Mouse (Mus musculus): ENCODE data around the gene Ezr. TPM values are rescaled to one million over a fixed set of nuclear protein-coding genes. Genes with fewer than 3 reads are reported as not detected.
A peak's percentile ranks its signal among the peaks of the same experiment; 100 is the strongest.

Gene Ezr
- polyA plus RNA-seq, 1 experiment from 2014 or later, result 51.5 TPM

DNA sequence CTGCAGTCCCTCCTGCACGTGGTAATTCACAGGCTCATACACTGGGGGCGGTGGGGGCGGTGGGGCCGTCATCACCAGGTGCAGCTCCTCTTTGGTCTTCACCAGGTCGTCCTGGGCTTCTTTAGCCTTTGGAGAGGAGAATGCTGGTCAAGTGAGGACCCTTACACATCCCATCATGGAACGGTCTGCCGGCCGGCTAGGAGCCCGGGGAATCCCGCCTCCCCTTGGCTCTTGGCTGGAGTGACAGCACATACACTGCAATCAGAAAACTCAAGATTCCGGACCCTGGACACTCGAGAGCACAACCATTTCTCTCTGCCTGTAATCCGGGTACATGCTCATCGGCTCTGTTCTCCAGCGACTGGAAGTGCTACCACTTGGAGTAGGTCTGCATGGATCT is 42.8 kb downstream of the Ezr start:
- no peak overlapping the region for H3K4me3 ChIP-seq
- H3K36me3 ChIP-seq, result peaks cover 21% of the 10 kb centered on the region
- no peak overlapping the region for H3K27ac ChIP-seq
- H3K9me3 ChIP-seq, result no peaks in the 10 kb centered on the region
- no peak overlapping the region for H3K9ac ChIP-seq
- no peak overlapping the region for H3K4me2 ChIP-seq
- ATAC-seq (ENCODE audit: insufficient number of reproducible peaks, insufficient read depth, low FRiP score, low TSS enrichment, low read depth), result no peak
- 90% methylated on average over 15 of the region's 15 CpGs for WGBS
- no peaks in the 10 kb centered on the region for H3K27me3 ChIP-seq
- peaks cover 53% of the 10 kb centered on the region for H3K4me1 ChIP-seq

GRCm38 (mm10) chr17:6739266-6739665 is 43.3 kb downstream of the Ezr start:
- 94% methylated on average over 13 of the region's 13 CpGs for WGBS
- no peak for ATAC-seq (ENCODE audit: insufficient number of reproducible peaks, insufficient read depth, low FRiP score, low TSS enrichment, low read depth)

GRCm38 (mm10) chr17:6738836-6739235 is 43.7 kb downstream of the Ezr start:
- Histone ChIP-seq H3K36me3 (peaks cover 21% of the 10 kb centered on the region), H3K4me1 (peaks cover 44% of the 10 kb centered on the region), H3K4me2 (no peak overlapping the region), H3K27me3 (no peaks in the 10 kb centered on the region), H3K9me3 (no peaks in the 10 kb centered on the region), H3K4me3 (no peak overlapping the region), H3K9ac (no peak overlapping the region), H3K27ac (no peak overlapping the region)
- WGBS, result 74% methylated on average over 7 of the region's 7 CpGs
- no peak for ATAC-seq (ENCODE audit: insufficient number of reproducible peaks, insufficient read depth, low FRiP score, low TSS enrichment, low read depth)

More at GRCm38 (mm10) chr17:6739266-6739665, 43.3 kb downstream of the Ezr start:
- no peaks in the 10 kb centered on the region for H3K9me3 ChIP-seq
- no peak overlapping the region for H3K4me2 ChIP-seq
- no peak overlapping the region for H3K4me3 ChIP-seq
- peaks cover 21% of the 10 kb centered on the region for H3K36me3 ChIP-seq
- H3K27me3 ChIP-seq, result no peaks in the 10 kb centered on the region
- no peak overlapping the region for H3K27ac ChIP-seq
- peaks cover 49% of the 10 kb centered on the region for H3K4me1 ChIP-seq
- no peak overlapping the region for H3K9ac ChIP-seq

- Histone ChIP-seq H3K9me3 (no peaks in the 10 kb centered on the region), H3K36me3 (peaks cover 21% of the 10 kb centered on the region), H3K27ac (peak overlapping the region; percentile 33; the same call in 1 of the 2 replicates), H3K4me1 (peaks cover 34% of the 10 kb centered on the region), H3K9ac (no peak overlapping the region), H3K4me2 (no peak overlapping the region), H3K27me3 (no peaks in the 10 kb centered on the region), H3K4me3 (no peak overlapping the region)
- 71% methylated on average over 12 of the region's 12 CpGs for WGBS
- ATAC-seq (ENCODE audit: insufficient number of reproducible peaks, insufficient read depth, low FRiP score, low TSS enrichment, low read depth), result no peak
Measured at GRCm38 (mm10) chr17:6737273-6737997, 45.1 kb downstream of the Ezr start.

- Histone ChIP-seq H3K4me3 (no peak overlapping the region), H3K9me3 (no peaks in the 10 kb centered on the region), H3K27me3 (no peaks in the 10 kb centered on the region), H3K4me2 (no peak overlapping the region), H3K27ac (peak overlapping the region; percentile 33; the same call in 1 of the 2 replicates), H3K9ac (no peak overlapping the region), H3K4me1 (peaks cover 25% of the 10 kb centered on the region), H3K36me3 (peaks cover 21% of the 10 kb centered on the region)
- ATAC-seq (ENCODE audit: insufficient number of reproducible peaks, insufficient read depth, low FRiP score, low TSS enrichment, low read depth), result no peak
- 32% methylated on average over 15 of the region's 15 CpGs for WGBS
Measured at GRCm38 (mm10) chr17:6736306-6737272, 46.0 kb downstream of the Ezr start.

GRCm38 (mm10) chr17:6734746-6735441 is 47.7 kb downstream of the Ezr start:
- H3K9ac ChIP-seq, result no peak overlapping the region
- H3K36me3 ChIP-seq, result peaks cover 11% of the 10 kb centered on the region
- no peaks in the 10 kb centered on the region for H3K9me3 ChIP-seq
- no peak overlapping the region for H3K4me2 ChIP-seq
- WGBS, result 91% methylated on average over 12 of the region's 12 CpGs
- peaks cover 20% of the 10 kb centered on the region for H3K4me1 ChIP-seq
- H3K27me3 ChIP-seq, result no peaks in the 10 kb centered on the region
- no peak for ATAC-seq (ENCODE audit: insufficient number of reproducible peaks, insufficient read depth, low FRiP score, low TSS enrichment, low read depth)
- H3K4me3 ChIP-seq, result no peak overlapping the region
- no peak overlapping the region for H3K27ac ChIP-seq

DNA sequence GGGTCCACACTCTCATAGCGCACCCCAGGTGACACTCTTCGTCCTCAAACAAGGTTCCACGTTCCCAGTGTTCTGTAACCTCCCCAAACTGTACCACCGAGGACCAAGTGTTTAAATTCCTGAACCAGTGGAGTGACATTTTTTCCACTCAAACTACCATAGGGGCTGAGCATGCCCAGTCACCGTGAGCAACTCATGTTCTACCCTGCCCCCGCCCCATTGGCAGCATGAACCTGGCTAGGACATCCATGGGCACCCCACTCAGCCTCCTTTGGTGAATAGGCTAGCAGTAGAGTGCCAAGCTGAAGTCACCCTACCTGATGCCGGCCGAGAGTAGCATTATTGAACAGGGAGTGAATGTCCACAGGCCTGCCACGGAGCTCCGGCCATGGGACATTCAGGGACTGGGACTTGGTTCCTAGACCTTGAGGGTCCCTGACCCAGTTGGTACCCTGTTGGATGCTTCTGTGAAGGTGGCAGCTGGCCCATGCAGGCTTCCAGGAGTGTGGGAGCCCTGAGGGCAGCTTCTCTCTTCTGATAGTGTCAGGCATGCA is 49.2 kb downstream of the Ezr start:
- Histone ChIP-seq H3K36me3 (no peaks in the 10 kb centered on the region), H3K4me3 (no peak overlapping the region), H3K9me3 (no peaks in the 10 kb centered on the region), H3K27ac (no peak overlapping the region), H3K27me3 (no peaks in the 10 kb centered on the region), H3K4me1 (peaks cover 20% of the 10 kb centered on the region), H3K4me2 (no peak overlapping the region), H3K9ac (no peak overlapping the region)
- WGBS, result 85% methylated on average over 10 of the region's 10 CpGs
- no peak for ATAC-seq (ENCODE audit: insufficient number of reproducible peaks, insufficient read depth, low FRiP score, low TSS enrichment, low read depth)

- no peak overlapping the region for H3K27ac ChIP-seq
- H3K36me3 ChIP-seq, result no peaks in the 10 kb centered on the region
- ATAC-seq (ENCODE audit: insufficient number of reproducible peaks, insufficient read depth, low FRiP score, low TSS enrichment, low read depth), result no peak
- no peak overlapping the region for H3K4me3 ChIP-seq
- no peak overlapping the region for H3K9ac ChIP-seq
- 90% methylated on average over 4 of the region's 4 CpGs for WGBS
- H3K4me1 ChIP-seq, result peaks cover 16% of the 10 kb centered on the region
- H3K27me3 ChIP-seq, result no peaks in the 10 kb centered on the region
- H3K4me2 ChIP-seq, result no peak overlapping the region
- H3K9me3 ChIP-seq, result no peaks in the 10 kb centered on the region
Measured at GRCm38 (mm10) chr17:6732665-6733064, 49.9 kb downstream of the Ezr start.

DNA sequence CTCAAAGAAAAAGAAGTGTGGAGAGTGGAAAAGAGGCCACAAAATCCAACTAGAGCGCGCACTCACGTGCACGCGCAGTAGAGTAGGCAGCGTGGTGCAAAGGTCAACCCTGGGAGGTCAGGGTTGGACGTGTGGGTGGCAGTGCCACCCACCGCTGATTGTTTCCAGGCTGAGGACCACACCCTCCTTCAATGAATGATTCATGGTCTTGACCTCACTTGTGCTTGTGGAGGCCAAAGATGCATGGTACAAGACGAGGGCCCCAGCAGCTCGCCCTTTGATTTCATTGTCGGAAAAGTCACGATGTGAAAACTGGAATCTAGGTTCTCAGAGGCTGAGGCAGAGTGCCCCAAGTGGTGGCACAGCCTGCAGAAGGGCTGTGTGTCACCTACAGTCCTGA is 51.0 kb downstream of the Ezr start:
- H3K9me3 ChIP-seq, result no peaks in the 10 kb centered on the region
- H3K27me3 ChIP-seq, result no peaks in the 10 kb centered on the region
- no peak overlapping the region for H3K4me3 ChIP-seq
- 88% methylated on average over 12 of the region's 12 CpGs for WGBS
- no peak overlapping the region for H3K9ac ChIP-seq
- no peak overlapping the region for H3K4me2 ChIP-seq
- peaks cover 7% of the 10 kb centered on the region for H3K4me1 ChIP-seq
- H3K36me3 ChIP-seq, result no peaks in the 10 kb centered on the region
- ATAC-seq (ENCODE audit: insufficient number of reproducible peaks, insufficient read depth, low FRiP score, low TSS enrichment, low read depth), result no peak
- H3K27ac ChIP-seq, result no peak overlapping the region

DNA sequence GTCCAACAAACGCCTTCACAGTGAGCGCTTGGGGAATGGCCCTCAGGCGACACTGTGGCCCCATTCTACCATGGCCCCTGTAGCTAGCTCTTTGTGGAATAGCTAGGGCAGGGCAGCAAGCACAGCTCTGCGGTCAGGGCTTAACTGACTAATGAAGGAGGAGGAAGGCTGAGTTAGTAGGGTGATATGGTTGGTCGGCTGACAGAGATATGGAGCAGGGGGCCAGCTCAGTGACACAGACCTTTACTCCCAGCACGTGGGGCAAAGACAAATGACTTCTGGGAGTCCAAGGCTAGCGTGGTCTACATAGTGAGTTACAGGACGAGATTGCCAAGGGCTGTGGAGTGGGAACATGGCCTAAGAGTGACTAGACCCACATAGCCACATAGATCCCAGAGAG is 51.5 kb downstream of the Ezr start:
- H3K9ac ChIP-seq, result no peak overlapping the region
- no peak for ATAC-seq (ENCODE audit: insufficient number of reproducible peaks, insufficient read depth, low FRiP score, low TSS enrichment, low read depth)
- H3K27ac ChIP-seq, result no peak overlapping the region
- H3K9me3 ChIP-seq, result no peaks in the 10 kb centered on the region
- H3K4me1 ChIP-seq, result peaks cover 2% of the 10 kb centered on the region; the same call in 1 of the 2 replicates
- no peak overlapping the region for H3K4me3 ChIP-seq
- H3K27me3 ChIP-seq, result no peaks in the 10 kb centered on the region
- 54% methylated on average over 8 of the region's 8 CpGs for WGBS
- no peaks in the 10 kb centered on the region for H3K36me3 ChIP-seq
- no peak overlapping the region for H3K4me2 ChIP-seq

GRCm38 (mm10) chr17:6729244-6729742 is 53.3 kb downstream of the Ezr start:
- Histone ChIP-seq H3K36me3 (no peaks in the 10 kb centered on the region), H3K27ac (no peak overlapping the region), H3K9me3 (no peaks in the 10 kb centered on the region), H3K27me3 (no peaks in the 10 kb centered on the region), H3K4me3 (no peak overlapping the region), H3K9ac (no peak overlapping the region), H3K4me1 (no peaks in the 10 kb centered on the region), H3K4me2 (no peak overlapping the region)
- ATAC-seq (ENCODE audit: insufficient number of reproducible peaks, insufficient read depth, low FRiP score, low TSS enrichment, low read depth), result no peak
- WGBS, result 12% methylated on average over 6 of the region's 6 CpGs

All from embryonic facial prominence, embryonic 13.5 days (tissue).